Mouse (Mus musculus): ENCODE measurements at regions not wholly inside any gene's neighbourhood (a gene's known extent, or its start where the extent isn't known, plus 50 kb on each side); places are given as distances from the start of the nearest gene placed in this dataset.

- H3K9ac ChIP-seq: no peak overlapping the region
- peak overlapping the region; percentile 25; the same call in 1 of the 2 replicates for H3K27ac ChIP-seq
- H3K4me2 ChIP-seq: no peak overlapping the region
- peaks cover 56% of the 10 kb centered on the region for H3K4me1 ChIP-seq
- WGBS: 75% methylated on average over 6 of the region's 6 CpGs
- ATAC-seq (ENCODE audit: low FRiP score): no peak
- H3K27me3 ChIP-seq: no peaks in the 10 kb centered on the region
- H3K9me3 ChIP-seq: no peaks in the 10 kb centered on the region
- H3K4me3 ChIP-seq (replicated peaks): no peak overlapping the region
- no peaks in the 10 kb centered on the region for H3K36me3 ChIP-seq (replicated peaks)
Measured at GRCm38 (mm10) chr5:111506821-111507220, 89.7 kb downstream of the Mn1 start.

- H3K4me3 ChIP-seq (replicated peaks): no peak overlapping the region
- 93% methylated on average over 2 of the region's 2 CpGs for WGBS
- no peaks in the 10 kb centered on the region for H3K27me3 ChIP-seq
- no peak overlapping the region for H3K27ac ChIP-seq
- peaks cover 60% of the 10 kb centered on the region for H3K4me1 ChIP-seq
- no peaks in the 10 kb centered on the region for H3K36me3 ChIP-seq (replicated peaks)
- no peak for ATAC-seq (ENCODE audit: low FRiP score)
- H3K4me2 ChIP-seq: no peak overlapping the region
- H3K9ac ChIP-seq: no peak overlapping the region
- no peaks in the 10 kb centered on the region for H3K9me3 ChIP-seq
Measured at GRCm38 (mm10) chr5:111507332-111507731, 90.2 kb downstream of the Mn1 start.

GRCm38 (mm10) chr5:111509014-111509561 is 91.9 kb downstream of the Mn1 start:
- Histone ChIP-seq H3K27ac (peak overlapping the region; percentile 79), H3K4me2 (peak overlapping the region; percentile 41), H3K36me3 (replicated peaks) (no peaks in the 10 kb centered on the region), H3K4me3 (replicated peaks) (peak overlapping the region; percentile 24), H3K4me1 (peaks cover 77% of the 10 kb centered on the region), H3K9me3 (no peaks in the 10 kb centered on the region), H3K9ac (peak overlapping the region; percentile 43), H3K27me3 (no peaks in the 10 kb centered on the region)
- 2% methylated on average over 20 of the region's 21 CpGs for WGBS
- peak; percentile 83 for ATAC-seq (ENCODE audit: low FRiP score)

GRCm38 (mm10) chr5:111509575-111510057 is 92.5 kb downstream of the Mn1 start:
- no peaks in the 10 kb centered on the region for H3K27me3 ChIP-seq
- H3K36me3 ChIP-seq (replicated peaks): no peaks in the 10 kb centered on the region
- 0 out of 2 replicates have a peak, but pooled peaks have one; percentile 13 for ATAC-seq (ENCODE audit: low FRiP score)
- peak overlapping the region; percentile 43; the same call in 1 of the 2 replicates for H3K9ac ChIP-seq
- WGBS: 3% methylated on average over 9 of the region's 9 CpGs
- H3K27ac ChIP-seq: peak overlapping the region; percentile 79
- H3K4me1 ChIP-seq: peaks cover 82% of the 10 kb centered on the region
- H3K4me3 ChIP-seq (replicated peaks): peak overlapping the region; percentile 24
- no peaks in the 10 kb centered on the region for H3K9me3 ChIP-seq
- H3K4me2 ChIP-seq: peak overlapping the region; percentile 41

- Histone ChIP-seq H3K9me3 (no peaks in the 10 kb centered on the region), H3K27ac (peak overlapping the region; percentile 79), H3K36me3 (replicated peaks) (no peaks in the 10 kb centered on the region), H3K9ac (no peak overlapping the region), H3K4me2 (0 out of 2 replicates have a peak overlapping the region, but pooled peaks have one; percentile 41), H3K4me1 (peaks cover 88% of the 10 kb centered on the region), H3K27me3 (no peaks in the 10 kb centered on the region), H3K4me3 (replicated peaks) (no peak overlapping the region)
- ATAC-seq (ENCODE audit: low FRiP score): no peak
- 70% methylated on average over 5 of the region's 5 CpGs for WGBS
Measured at GRCm38 (mm10) chr5:111510183-111510878, 93.2 kb downstream of the Mn1 start.

GRCm38 (mm10) chr5:111510879-111511231 is 93.7 kb downstream of the Mn1 start:
- Histone ChIP-seq H3K9me3 (no peaks in the 10 kb centered on the region), H3K4me1 (peaks cover 89% of the 10 kb centered on the region), H3K4me2 (no peak overlapping the region), H3K4me3 (replicated peaks) (no peak overlapping the region), H3K9ac (no peak overlapping the region), H3K27ac (peak overlapping the region; percentile 31; the same call in 1 of the 2 replicates), H3K36me3 (replicated peaks) (no peaks in the 10 kb centered on the region), H3K27me3 (no peaks in the 10 kb centered on the region)
- WGBS: 60% methylated on average over 6 of the region's 6 CpGs
- no peak for ATAC-seq (ENCODE audit: low FRiP score)

GRCm38 (mm10) chr5:111511982-111512381 is 94.8 kb downstream of the Mn1 start:
- H3K36me3 ChIP-seq (replicated peaks): no peaks in the 10 kb centered on the region
- ATAC-seq (ENCODE audit: low FRiP score): no peak
- peak overlapping the region; percentile 43 for H3K27ac ChIP-seq
- 13% methylated on average over 10 of the region's 10 CpGs for WGBS
- H3K4me3 ChIP-seq (replicated peaks): no peak overlapping the region
- no peaks in the 10 kb centered on the region for H3K27me3 ChIP-seq
- H3K4me2 ChIP-seq: 0 out of 2 replicates have a peak overlapping the region, but pooled peaks have one; percentile 9
- H3K9ac ChIP-seq: peak overlapping the region; percentile 36; the same call in 1 of the 2 replicates
- H3K4me1 ChIP-seq: peaks cover 82% of the 10 kb centered on the region
- H3K9me3 ChIP-seq: no peaks in the 10 kb centered on the region

- no peak for ATAC-seq (ENCODE audit: low FRiP score)
- Histone ChIP-seq H3K4me1 (peaks cover 66% of the 10 kb centered on the region), H3K27me3 (no peaks in the 10 kb centered on the region), H3K4me3 (replicated peaks) (no peak overlapping the region), H3K9ac (no peak overlapping the region), H3K4me2 (no peak overlapping the region), H3K9me3 (no peaks in the 10 kb centered on the region), H3K27ac (peak overlapping the region; percentile 36; the same call in 1 of the 2 replicates), H3K36me3 (replicated peaks) (no peaks in the 10 kb centered on the region)
- WGBS: 81% methylated on average over 6 of the region's 6 CpGs
Measured at GRCm38 (mm10) chr5:111513976-111514375, 96.8 kb downstream of the Mn1 start.

GRCm38 (mm10) chr5:111519059-111519458 is 101.9 kb downstream of the Mn1 start:
- WGBS: 63% methylated on average over 3 of the region's 3 CpGs
- Histone ChIP-seq H3K4me1 (peaks cover 38% of the 10 kb centered on the region), H3K36me3 (replicated peaks) (no peaks in the 10 kb centered on the region), H3K27ac (peak overlapping the region; percentile 97), H3K4me3 (replicated peaks) (no peak overlapping the region), H3K27me3 (no peaks in the 10 kb centered on the region), H3K9ac (no peak overlapping the region), H3K9me3 (no peaks in the 10 kb centered on the region), H3K4me2 (peak overlapping the region; percentile 19)
- ATAC-seq (ENCODE audit: low FRiP score): peak; percentile 66

- no peak overlapping the region for H3K4me3 ChIP-seq (replicated peaks)
- peak; percentile 90 for ATAC-seq (ENCODE audit: low FRiP score)
- no peaks in the 10 kb centered on the region for H3K36me3 ChIP-seq (replicated peaks)
- H3K27ac ChIP-seq: peak overlapping the region; percentile 97
- no peaks in the 10 kb centered on the region for H3K9me3 ChIP-seq
- H3K9ac ChIP-seq: peak overlapping the region; percentile 29; the same call in 1 of the 2 replicates
- H3K4me2 ChIP-seq: peak overlapping the region; percentile 19
- peaks cover 33% of the 10 kb centered on the region for H3K4me1 ChIP-seq
- 2% methylated on average over 7 of the region's 7 CpGs for WGBS
- no peaks in the 10 kb centered on the region for H3K27me3 ChIP-seq
Measured at GRCm38 (mm10) chr5:111519500-111520041, 102.4 kb downstream of the Mn1 start.

- H3K27me3 ChIP-seq: peaks cover 6% of the 10 kb centered on the region; the same call in 1 of the 2 replicates
- peaks cover 26% of the 10 kb centered on the region for H3K4me1 ChIP-seq
- no peak overlapping the region for H3K4me2 ChIP-seq
- ATAC-seq (ENCODE audit: low FRiP score): no peak
- H3K9ac ChIP-seq: no peak overlapping the region
- H3K27ac ChIP-seq: no peak overlapping the region
- 86% methylated on average over 2 of the region's 2 CpGs for WGBS
- H3K4me3 ChIP-seq (replicated peaks): no peak overlapping the region
- H3K9me3 ChIP-seq: no peaks in the 10 kb centered on the region
- H3K36me3 ChIP-seq (replicated peaks): no peaks in the 10 kb centered on the region
Measured at GRCm38 (mm10) chr5:111521866-111522265, 104.7 kb downstream of the Mn1 start.

- ATAC-seq (ENCODE audit: low FRiP score): no peak
- H3K27ac ChIP-seq: no peak overlapping the region
- 65% methylated on average over 7 of the region's 7 CpGs for WGBS
Measured at GRCm38 (mm10) chr5:111522586-111522985, 105.4 kb downstream of the Mn1 start.

More at GRCm38 (mm10) chr5:111522586-111522985, 105.4 kb downstream of the Mn1 start:
- peaks cover 31% of the 10 kb centered on the region for H3K4me1 ChIP-seq
- no peak overlapping the region for H3K9ac ChIP-seq
- no peak overlapping the region for H3K4me2 ChIP-seq
- no peaks in the 10 kb centered on the region for H3K9me3 ChIP-seq
- H3K4me3 ChIP-seq (replicated peaks): no peak overlapping the region
- peaks cover 6% of the 10 kb centered on the region; the same call in 1 of the 2 replicates for H3K27me3 ChIP-seq
- H3K36me3 ChIP-seq (replicated peaks): no peaks in the 10 kb centered on the region
